Mouse (Mus musculus) CD4-positive helper T cell, adult 2 months (primary cell): ENCODE measurements around the gene Ect2l.

Experiments
- DNase-seq: peaks from one replicate; pipeline ENCODE4 v3.0.0-alpha.2; 2012; ENCODE audit warnings: low read depth, missing footprints, low spot score

The Ect2l gene

DNA sequence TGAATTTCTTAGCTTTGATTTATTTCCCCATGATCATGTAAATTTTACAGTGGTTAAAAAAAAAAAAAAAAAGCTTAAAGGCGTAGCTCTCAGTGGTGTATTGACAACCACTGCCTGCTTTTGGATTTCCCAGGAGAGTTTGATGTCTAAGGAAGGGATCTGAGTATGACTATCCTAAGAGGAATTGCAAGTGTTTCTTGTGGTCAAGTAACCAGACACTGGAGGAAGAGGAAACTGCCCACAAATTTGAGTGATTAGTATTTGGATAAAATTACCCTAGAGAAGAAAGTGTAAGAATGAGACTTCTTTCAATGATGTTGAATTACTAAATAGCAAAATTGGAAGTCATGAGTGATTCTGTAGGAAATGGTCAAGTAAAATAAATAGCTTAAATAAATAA is 129.2 kb downstream of the Ect2l start:
- no peak for DNase-seq
